Mouse (Mus musculus) layer of hippocampus, postnatal 36 days (tissue): ENCODE measurements at regions not wholly inside any gene's neighbourhood (a gene's known extent, or its start where the extent isn't known, plus 50 kb on each side); places are given as distances from the start of the nearest gene placed in this dataset.

Source experiments
- DNase-seq, 2 experiments: peaks; one replicate each; pipeline ENCODE4 v3.0.0; 2022

DNA sequence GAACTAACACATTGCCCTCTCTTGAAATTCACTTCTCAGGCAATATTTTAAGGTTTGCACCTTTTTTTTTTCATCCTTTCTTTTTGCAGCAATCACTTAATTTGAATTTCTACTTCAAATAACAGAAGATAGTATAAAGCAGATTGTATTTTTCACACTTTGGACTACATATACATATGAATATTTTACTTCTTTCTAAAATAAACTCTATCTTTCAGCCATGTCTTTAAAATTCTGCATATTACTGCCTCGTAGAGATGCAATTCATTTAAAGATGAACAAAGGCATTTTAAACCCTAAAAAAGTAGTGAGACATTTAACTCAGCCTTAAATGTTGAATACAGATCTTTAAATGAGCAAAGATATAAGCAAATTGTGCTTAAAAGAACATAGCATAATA is 739.1 kb upstream of the Cdh10 start:
- no peak for DNase-seq
